Mouse (Mus musculus) erythroblast, embryonic 14.5 days (primary cell): ENCODE measurements around the gene Cdkl4. TPM values are rescaled to one million over a fixed set of nuclear protein-coding genes. Genes with fewer than 3 reads are reported as not detected.
A peak's percentile ranks its signal among the peaks of the same experiment; 100 is the strongest.
"Not testable (repeated sequence)": the region's sequence is repeated elsewhere in the genome, so short reads cannot be mapped to it uniquely, and the experiment has no call there.

ENCODE experiments used
- H3K27me3 ChIP-seq: 2 replicates; pipeline ENCODE4 v1.6.1; 2012; ENCODE audit warnings: inconsistent platforms; ENCODE audit not compliant: control insufficient read depth
- H3K36me3 ChIP-seq: 2 replicates; pipeline ENCODE4 v1.6.1; 2012; ENCODE audit warnings: mild to moderate bottlenecking, inconsistent platforms; ENCODE audit not compliant: control insufficient read depth
- H3K4me1 ChIP-seq: 2 replicates; pipeline ENCODE4 v1.6.1; 2012; ENCODE audit warnings: inconsistent platforms; ENCODE audit not compliant: control insufficient read depth
- H3K4me3 ChIP-seq: replicated peaks from 2 replicates; pipeline ENCODE3; 2012; ENCODE audit warnings: moderate library complexity, mild to moderate bottlenecking, inconsistent platforms
- H3K9me3 ChIP-seq: 2 replicates; pipeline ENCODE4 v1.6.1; 2012; ENCODE audit warnings: low read length, inconsistent platforms, mixed read lengths; ENCODE audit not compliant: control insufficient read depth
- GATA1 ChIP-seq: IDR thresholded peaks from 2 replicates; pipeline ENCODE4 v1.6.1; 2012; ENCODE audit warnings: low read length, inconsistent platforms, mixed read lengths
- TAL1 ChIP-seq: IDR thresholded peaks from 3 replicates; pipeline ENCODE4 v1.6.1; 2012; ENCODE audit warnings: low read length, inconsistent platforms, mixed read lengths
- polyA plus RNA-seq: library from polyadenylated mRNA; stranded (reverse); fragments of >175 nt; gene quantifications from 2 replicates; pipeline ENCODE4 v1.2.3, GENCODE M21; 2012

Gene Cdkl4
- polyA plus RNA-seq, 1 experiment, result not detected

GRCm38 (mm10) chr17:80568842-80569601, 8.6 kb downstream of the Cdkl4 start:
- Histone ChIP-seq H3K27me3 (no peaks in the 10 kb centered on the region), H3K9me3 (peaks cover 7% of the 10 kb centered on the region), H3K36me3 (no peaks in the 10 kb centered on the region), H3K4me3 (no peak overlapping the region), H3K4me1 (no peaks in the 10 kb centered on the region)
- TF ChIP-seq GATA1 (no peak), TAL1 (no peak)

- peaks cover 7% of the 10 kb centered on the region for H3K9me3 ChIP-seq
Measured at GRCm38 (mm10) chr17:80568441-80568840, 9.2 kb downstream of the Cdkl4 start.

GRCm38 (mm10) chr17:80564611-80564924, 13.0 kb downstream of the Cdkl4 start:
- no peaks in the 10 kb centered on the region for H3K27me3 ChIP-seq
- H3K9me3 ChIP-seq, result peaks cover 7% of the 10 kb centered on the region
- no peak for TF ChIP-seq GATA1
- TF ChIP-seq TAL1, result no peak
- H3K36me3 ChIP-seq, result no peaks in the 10 kb centered on the region
- H3K4me3 ChIP-seq, result peak overlapping the region; percentile 29
- no peaks in the 10 kb centered on the region for H3K4me1 ChIP-seq

More at GRCm38 (mm10) chr17:80568441-80568840, 9.2 kb downstream of the Cdkl4 start:
- no peak overlapping the region for H3K4me3 ChIP-seq
- H3K27me3 ChIP-seq, result no peaks in the 10 kb centered on the region
- no peaks in the 10 kb centered on the region for H3K36me3 ChIP-seq
- no peaks in the 10 kb centered on the region for H3K4me1 ChIP-seq
- TF ChIP-seq TAL1 (no peak), GATA1 (no peak)

GRCm38 (mm10) chr17:80563762-80564610, 13.6 kb downstream of the Cdkl4 start:
- not testable (repeated sequence) for H3K36me3 ChIP-seq, H3K9me3 ChIP-seq, H3K4me1 ChIP-seq, H3K27me3 ChIP-seq
- peak overlapping the region; percentile 29 for H3K4me3 ChIP-seq

- Histone ChIP-seq H3K27me3 (no peaks in the 10 kb centered on the region), H3K9me3 (peaks cover 7% of the 10 kb centered on the region), H3K4me1 (no peaks in the 10 kb centered on the region), H3K4me3 (no peak overlapping the region), H3K36me3 (no peaks in the 10 kb centered on the region)
- TF ChIP-seq TAL1 (no peak), GATA1 (no peak)
Measured at GRCm38 (mm10) chr17:80562792-80563191, 14.8 kb downstream of the Cdkl4 start.

GRCm38 (mm10) chr17:80560669-80561401, 16.8 kb downstream of the Cdkl4 start:
- Histone ChIP-seq H3K4me3 (no peak overlapping the region), H3K27me3 (no peaks in the 10 kb centered on the region)

GRCm38 (mm10) chr17:80559745-80560144, 17.9 kb downstream of the Cdkl4 start:
- Histone ChIP-seq H3K4me1 (no peaks in the 10 kb centered on the region), H3K27me3 (no peaks in the 10 kb centered on the region), H3K36me3 (no peaks in the 10 kb centered on the region), H3K9me3 (no peaks in the 10 kb centered on the region), H3K4me3 (no peak overlapping the region)
- TF ChIP-seq TAL1, result no peak
- TF ChIP-seq GATA1, result no peak

More at GRCm38 (mm10) chr17:80560669-80561401, 16.8 kb downstream of the Cdkl4 start:
- TF ChIP-seq GATA1, result no peak
- TF ChIP-seq TAL1, result no peak
- H3K4me1 ChIP-seq, result no peaks in the 10 kb centered on the region
- H3K36me3 ChIP-seq, result no peaks in the 10 kb centered on the region
- H3K9me3 ChIP-seq, result peaks cover 7% of the 10 kb centered on the region

GRCm38 (mm10) chr17:80559050-80559449, 18.6 kb downstream of the Cdkl4 start:
- no peaks in the 10 kb centered on the region for H3K9me3 ChIP-seq
- peaks cover under 1% of the 10 kb centered on the region; the same call in 1 of the 2 replicates for H3K4me1 ChIP-seq
- no peak for TF ChIP-seq TAL1
- no peak for TF ChIP-seq GATA1
- no peaks in the 10 kb centered on the region for H3K36me3 ChIP-seq
- H3K27me3 ChIP-seq, result no peaks in the 10 kb centered on the region
- no peak overlapping the region for H3K4me3 ChIP-seq

- peaks cover 5% of the 10 kb centered on the region for H3K4me1 ChIP-seq
- no peaks in the 10 kb centered on the region for H3K9me3 ChIP-seq
- H3K36me3 ChIP-seq, result no peaks in the 10 kb centered on the region
- H3K27me3 ChIP-seq, result no peaks in the 10 kb centered on the region
- no peak overlapping the region for H3K4me3 ChIP-seq
- TF ChIP-seq TAL1 (no peak), GATA1 (no peak)
Measured at GRCm38 (mm10) chr17:80558583-80558982, 19.0 kb downstream of the Cdkl4 start.
